Mouse (Mus musculus) forebrain, postnatal 0 days (tissue): ENCODE measurements around the gene Slc35e3. TPM values are rescaled to one million over a fixed set of nuclear protein-coding genes. Genes with fewer than 3 reads are reported as not detected.

Source experiments
- ATAC-seq: fragments of 200-750 bp; cut with Nextera tagmentation; 2 replicates; pipeline ENCODE4 v1.8.0; 2017; ENCODE audit warnings: mild to moderate bottlenecking, moderate library complexity
- DNase-seq: peaks from one replicate; pipeline ENCODE4 v3.0.0-alpha.2; 2015
- H3K27ac ChIP-seq: fragments of 300-500 bp; sonication (generic); 2 replicates; pipeline ENCODE4 v1.5.1; 2014; ENCODE audit warnings: low read depth, mild to moderate bottlenecking, antibody characterized with exemption, low read length, moderate library complexity, mixed read lengths
- H3K27me3 ChIP-seq: fragments of 300-500 bp; sonication (generic); 2 replicates; pipeline ENCODE4 v1.6.1; 2014; ENCODE audit warnings: mild to moderate bottlenecking, low read length, mixed read lengths; ENCODE audit not compliant: insufficient read depth
- H3K36me3 ChIP-seq: fragments of 300-500 bp; sonication (generic); 2 replicates; pipeline ENCODE4 v1.6.1; 2014; ENCODE audit warnings: mild to moderate bottlenecking, moderate library complexity; ENCODE audit not compliant: insufficient read depth
- H3K4me1 ChIP-seq: fragments of 300-500 bp; sonication (generic); 2 replicates; pipeline ENCODE4 v1.6.1; 2014; ENCODE audit warnings: antibody characterized with exemption; ENCODE audit not compliant: insufficient read depth
- H3K4me2 ChIP-seq: fragments of 300-500 bp; sonication (generic); 2 replicates; pipeline ENCODE4 v1.6.1; 2014; ENCODE audit warnings: low read depth, mild to moderate bottlenecking, moderate library complexity
- H3K4me3 ChIP-seq: fragments of 300-500 bp; sonication (generic); 2 replicates; pipeline ENCODE4 v1.5.1; 2014; ENCODE audit warnings: low read depth, low read length, mixed read lengths
- H3K9ac ChIP-seq: fragments of 300-500 bp; sonication (generic); 2 replicates; pipeline ENCODE4 v1.6.1; 2014; ENCODE audit warnings: mild to moderate bottlenecking
- H3K9me3 ChIP-seq: fragments of 300-500 bp; sonication (generic); 2 replicates; pipeline ENCODE4 v1.6.1; 2016; ENCODE audit warnings: low read length
- CTCF ChIP-seq: sonication (generic); IDR thresholded peaks from 2 replicates; pipeline ENCODE4 v1.5.1; 2016; ENCODE audit warnings: antibody characterized with exemption, control low read depth, low read depth
- WGBS: fragments of 180-500 bp; shearing (Covaris S2); extraction: QIAGEN DNeasy Blood & Tissue Kit; methylation state at CpG from one replicate; pipeline ENCODE4 v1.1.7; 2014; 5-methylcytosine and 5-hydroxymethylcytosine counted together
- polyA plus RNA-seq: library from polyadenylated mRNA; unstranded; fragments of >200 nt; fragmentation: Nextera tagmentation; extraction: Ambion mirVana; gene quantifications from 2 replicates; pipeline ENCODE4 v1.2.1, GENCODE M21; 2015
- total RNA-seq: library from RNA; depleted of rRNA; stranded (reverse); fragments of >200 nt; gene quantifications from 2 replicates; pipeline ENCODE4 v1.2.3, GENCODE M21; 2014; rRNA removed

The Slc35e3 gene
- 22.1 and 28.3 TPM in 2 replicates for total RNA-seq
- 17.0 and 22.9 TPM in 2 replicates for polyA plus RNA-seq

GRCm38 (mm10) chr10:117746297-117746883 lies at the start of gene Slc35e3:
TSS of gene Slc35e3 (minus strand) at chr10:117746365.
- peaks cover 10% of the 10 kb centered on the region for H3K4me1 ChIP-seq
- H3K4me3 ChIP-seq, result peak within 1 kb of the TSS; percentile 59
- no peak within 1 kb of the TSS for H3K27ac ChIP-seq
- H3K4me2 ChIP-seq, result peak within 1 kb of the TSS; percentile 72
- H3K9ac ChIP-seq, result peak within 1 kb of the TSS; percentile 65
- 15% methylated on average over 40 of the region's 46 CpGs for WGBS
- peaks cover 20% of the 10 kb centered on the region for H3K36me3 ChIP-seq
- ATAC-seq (peak; percentile 99), DNase-seq (peak; percentile 95)
- H3K27me3 ChIP-seq, result no peaks in the 10 kb centered on the region
- H3K9me3 ChIP-seq, result no peaks in the 10 kb centered on the region
- TF ChIP-seq CTCF, result no peak

GRCm38 (mm10) chr10:117795206-117795605 lies 49.0 kb upstream of the Slc35e3 start:
- no peak overlapping the region for H3K4me3 ChIP-seq
- no peak overlapping the region for H3K4me2 ChIP-seq
- no peaks in the 10 kb centered on the region for H3K36me3 ChIP-seq
- ATAC-seq (no peak), DNase-seq (no peak)
- H3K4me1 ChIP-seq, result peaks cover 7% of the 10 kb centered on the region
- no peak for TF ChIP-seq CTCF
- no peaks in the 10 kb centered on the region for H3K9me3 ChIP-seq
- H3K27ac ChIP-seq, result no peak overlapping the region
- WGBS, result 79% methylated on average over 4 of the region's 4 CpGs
- H3K9ac ChIP-seq, result no peak overlapping the region
- H3K27me3 ChIP-seq, result no peaks in the 10 kb centered on the region

GRCm38 (mm10) chr10:117793436-117794030 lies 47.4 kb upstream of the Slc35e3 start:
- DNase-seq, result no peak
- TF ChIP-seq CTCF, result 0 out of 2 replicates have a peak, but pooled peaks have one; percentile 2
- no peaks in the 10 kb centered on the region for H3K27me3 ChIP-seq
- WGBS, result 79% methylated on average over 11 of the region's 11 CpGs
- no peaks in the 10 kb centered on the region for H3K36me3 ChIP-seq
- no peak overlapping the region for H3K27ac ChIP-seq
- no peaks in the 10 kb centered on the region for H3K9me3 ChIP-seq
- H3K4me1 ChIP-seq, result peaks cover 7% of the 10 kb centered on the region
- H3K4me3 ChIP-seq, result no peak overlapping the region
- H3K4me2 ChIP-seq, result peak overlapping the region; percentile 60; the same call in 1 of the 2 replicates
- no peak overlapping the region for H3K9ac ChIP-seq
- ATAC-seq, result no peak

- Histone ChIP-seq H3K4me2 (peak within 1 kb of the TSS; percentile 60), H3K9me3 (no peaks in the 10 kb centered on the region), H3K27ac (peak within 1 kb of the TSS; percentile 58), H3K27me3 (no peaks in the 10 kb centered on the region), H3K36me3 (0 out of 2 replicates have a peak, but pooled peaks cover 2% of the 10 kb centered on the region), H3K4me1 (peaks cover 7% of the 10 kb centered on the region), H3K9ac (peak within 1 kb of the TSS; percentile 73), H3K4me3 (peak within 1 kb of the TSS; percentile 72)
- WGBS, result 2% methylated on average over 75 of the region's 75 CpGs
- ATAC-seq, result peak; percentile 97
- peak; percentile 100 for DNase-seq
- TF ChIP-seq CTCF, result no peak
These were observed 46.3 kb upstream of the Slc35e3 start, which contains the start of gene Nup107 for GRCm38 (mm10) chr10:117792141-117793091. TSS of gene Nup107 (minus strand) at chr10:117792705.

GRCm38 (mm10) chr10:117791171-117791470 lies 45.0 kb upstream of the Slc35e3 start:
- ATAC-seq (no peak), DNase-seq (no peak)
- peaks cover 15% of the 10 kb centered on the region for H3K36me3 ChIP-seq
- H3K4me1 ChIP-seq, result peaks cover 7% of the 10 kb centered on the region
- H3K9me3 ChIP-seq, result no peaks in the 10 kb centered on the region
- no peak overlapping the region for H3K27ac ChIP-seq
- H3K27me3 ChIP-seq, result no peaks in the 10 kb centered on the region
- H3K4me3 ChIP-seq, result no peak overlapping the region
- WGBS, result 93% methylated on average over 2 of the region's 2 CpGs
- H3K9ac ChIP-seq, result no peak overlapping the region
- no peak for TF ChIP-seq CTCF
- 0 out of 2 replicates have a peak overlapping the region, but pooled peaks have one; percentile 60 for H3K4me2 ChIP-seq

- H3K27ac ChIP-seq, result no peak overlapping the region
- no peak overlapping the region for H3K4me3 ChIP-seq
- no peaks in the 10 kb centered on the region for H3K9me3 ChIP-seq
- no peaks in the 10 kb centered on the region for H3K27me3 ChIP-seq
- TF ChIP-seq CTCF, result no peak
- ATAC-seq (no peak), DNase-seq (no peak)
- peaks cover 20% of the 10 kb centered on the region for H3K36me3 ChIP-seq
- WGBS, result 92% methylated on average over 17 of the region's 17 CpGs
- no peak overlapping the region for H3K4me2 ChIP-seq
- peaks cover 7% of the 10 kb centered on the region for H3K4me1 ChIP-seq
- H3K9ac ChIP-seq, result no peak overlapping the region
These were observed 44.4 kb upstream of the Slc35e3 start for GRCm38 (mm10) chr10:117790421-117791170.
